Mouse (Mus musculus): Measurements from ENCODE around the gene Irf2bp2. TPM values are rescaled to one million over a fixed set of nuclear protein-coding genes. Genes with fewer than 3 reads are reported as not detected.

Irf2bp2 gene
- polyA plus RNA-seq, 1 experiment = 91.6 TPM

GRCm38 (mm10) chr8:126626415-126626814 is 32.6 kb upstream of the Irf2bp2 start:
- no peaks in the 10 kb centered on the region for H3K36me3 ChIP-seq (ENCODE audit: control insufficient read depth, insufficient read depth, low read length)
- peaks cover 5% of the 10 kb centered on the region; the same call in 1 of the 2 replicates for H3K4me1 ChIP-seq (ENCODE audit: control insufficient read depth, insufficient read depth, insufficient read length, low read length)
- no peak for TF ChIP-seq CTCF (IDR thresholded peaks at IDR 0.05; ENCODE audit: extremely low read depth, insufficient read length, insufficient replicate concordance, low read depth, low read length)
- TF ChIP-seq POLR2A (IDR thresholded peaks at IDR 0.05; ENCODE audit: low read depth, low read length) = no peak
- H3K27me3 ChIP-seq (ENCODE audit: control insufficient read depth, insufficient read depth, low read length) = no peaks in the 10 kb centered on the region
- H3K27ac ChIP-seq (ENCODE audit: insufficient read depth, low read depth, low read length) = no peak overlapping the region
- no peak overlapping the region for H3K4me3 ChIP-seq (ENCODE audit: low read depth, low read length)
- WGBS = 89% methylated on average over 11 of the region's 11 CpGs

DNA sequence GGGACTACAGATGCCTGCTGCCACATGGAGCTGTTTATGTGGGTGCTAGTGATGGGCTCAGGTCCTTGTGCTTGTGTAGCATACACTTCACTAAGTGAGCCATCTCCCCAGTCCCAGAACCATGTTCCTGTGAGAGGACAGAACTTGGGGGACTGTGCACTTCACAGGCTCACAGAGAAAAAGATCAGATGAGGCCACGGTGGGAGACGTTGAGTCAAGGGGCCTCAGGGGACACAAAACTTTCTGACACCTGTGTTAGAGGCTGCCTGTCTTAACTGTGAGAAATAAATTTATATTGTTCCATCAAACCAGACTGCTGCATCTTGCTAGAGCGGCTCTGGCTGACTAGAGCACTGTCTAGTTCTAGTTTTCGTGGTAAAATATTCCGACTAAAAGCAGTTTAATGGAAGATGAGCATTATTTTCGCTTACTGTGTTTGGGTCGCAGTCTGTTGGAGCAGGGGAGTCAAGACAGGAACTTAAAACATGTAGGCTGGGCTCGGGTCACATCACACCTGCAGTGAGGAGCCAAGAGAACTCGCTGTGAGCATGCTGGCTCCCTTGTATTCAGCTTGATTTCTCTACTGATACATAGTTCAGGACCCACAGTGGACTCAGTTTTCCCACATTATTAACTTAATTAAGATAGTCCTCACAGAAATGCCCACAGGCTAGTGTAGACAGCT is 28.5 kb upstream of the Irf2bp2 start:
- no peak overlapping the region for H3K27ac ChIP-seq (ENCODE audit: insufficient read depth, low read depth, low read length)
- H3K27me3 ChIP-seq (ENCODE audit: control insufficient read depth, insufficient read depth, low read length) = no peaks in the 10 kb centered on the region
- H3K4me1 ChIP-seq (ENCODE audit: control insufficient read depth, insufficient read depth, insufficient read length, low read length) = peaks cover 16% of the 10 kb centered on the region; the same call in 1 of the 2 replicates
- WGBS = 95% methylated on average over 9 of the region's 9 CpGs
- TF ChIP-seq CTCF (IDR thresholded peaks at IDR 0.05; ENCODE audit: extremely low read depth, insufficient read length, insufficient replicate concordance, low read depth, low read length) = no peak
- no peak for TF ChIP-seq POLR2A (IDR thresholded peaks at IDR 0.05; ENCODE audit: low read depth, low read length)
- no peak overlapping the region for H3K4me3 ChIP-seq (ENCODE audit: low read depth, low read length)
- H3K36me3 ChIP-seq (ENCODE audit: control insufficient read depth, insufficient read depth, low read length) = no peaks in the 10 kb centered on the region

DNA sequence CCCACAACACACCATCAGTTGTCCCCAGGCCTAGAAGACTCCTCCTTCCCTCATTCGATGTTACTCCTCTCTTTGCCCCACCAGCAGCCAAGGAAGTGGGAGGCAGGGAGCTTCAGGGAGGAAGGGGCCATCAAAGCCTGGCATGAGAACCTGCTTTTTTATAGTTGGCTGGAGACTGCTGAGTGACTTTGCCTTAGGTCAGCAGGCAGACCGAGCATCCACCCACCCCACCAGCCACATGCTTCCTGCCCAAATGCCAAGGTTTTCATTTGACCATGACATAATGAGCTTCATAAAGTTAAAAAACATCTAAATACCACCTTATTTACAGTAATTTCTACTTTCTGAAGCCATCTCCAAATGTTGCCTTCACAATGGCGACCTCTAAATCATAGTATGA is 26.9 kb upstream of the Irf2bp2 start:
- TF ChIP-seq CTCF (IDR thresholded peaks at IDR 0.05; ENCODE audit: extremely low read depth, insufficient read length, insufficient replicate concordance, low read depth, low read length) (no peak), POLR2A (IDR thresholded peaks at IDR 0.05; ENCODE audit: low read depth, low read length) (no peak)
- Histone ChIP-seq H3K27me3 (ENCODE audit: control insufficient read depth, insufficient read depth, low read length) (no peaks in the 10 kb centered on the region), H3K36me3 (ENCODE audit: control insufficient read depth, insufficient read depth, low read length) (no peaks in the 10 kb centered on the region), H3K4me3 (ENCODE audit: low read depth, low read length) (no peak overlapping the region), H3K4me1 (ENCODE audit: control insufficient read depth, insufficient read depth, insufficient read length, low read length) (peaks cover 19% of the 10 kb centered on the region), H3K27ac (ENCODE audit: insufficient read depth, low read depth, low read length) (no peak overlapping the region)
- 84% methylated on average over 3 of the region's 3 CpGs for WGBS

GRCm38 (mm10) chr8:126619487-126619886 is 25.7 kb upstream of the Irf2bp2 start:
- WGBS = 29% methylated on average over 6 of the region's 6 CpGs
- H3K36me3 ChIP-seq (ENCODE audit: control insufficient read depth, insufficient read depth, low read length) = no peaks in the 10 kb centered on the region
- TF ChIP-seq CTCF (IDR thresholded peaks at IDR 0.05; ENCODE audit: extremely low read depth, insufficient read length, insufficient replicate concordance, low read depth, low read length) = no peak
- TF ChIP-seq POLR2A (IDR thresholded peaks at IDR 0.05; ENCODE audit: low read depth, low read length) = no peak
- no peaks in the 10 kb centered on the region for H3K27me3 ChIP-seq (ENCODE audit: control insufficient read depth, insufficient read depth, low read length)
- no peak overlapping the region for H3K4me3 ChIP-seq (ENCODE audit: low read depth, low read length)
- peak overlapping the region; percentile 76 for H3K27ac ChIP-seq (ENCODE audit: insufficient read depth, low read depth, low read length)
- peaks cover 30% of the 10 kb centered on the region for H3K4me1 ChIP-seq (ENCODE audit: control insufficient read depth, insufficient read depth, insufficient read length, low read length)

DNA sequence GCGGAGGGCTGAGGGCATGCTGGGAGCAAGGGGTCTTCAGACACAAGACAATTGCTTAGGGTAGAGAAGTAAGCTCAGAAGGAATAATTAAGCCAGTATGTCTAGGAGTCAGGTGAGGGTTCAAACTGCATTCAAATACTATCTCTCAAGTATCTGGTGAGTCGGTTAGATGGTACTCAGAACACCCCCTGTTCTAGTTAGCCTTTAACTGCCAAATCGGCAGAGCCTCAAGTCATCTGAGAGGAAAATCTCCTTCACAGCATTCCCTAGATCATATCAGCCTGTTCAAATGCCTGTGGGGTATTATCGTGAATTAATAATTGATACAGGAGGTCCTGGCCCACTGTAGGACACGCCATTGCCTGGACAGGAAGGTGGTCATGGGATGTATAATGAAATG is 23.9 kb upstream of the Irf2bp2 start:
- peaks cover 43% of the 10 kb centered on the region for H3K4me1 ChIP-seq (ENCODE audit: control insufficient read depth, insufficient read depth, insufficient read length, low read length)
- TF ChIP-seq CTCF (IDR thresholded peaks at IDR 0.05; ENCODE audit: extremely low read depth, insufficient read length, insufficient replicate concordance, low read depth, low read length) = no peak
- TF ChIP-seq POLR2A (IDR thresholded peaks at IDR 0.05; ENCODE audit: low read depth, low read length) = no peak
- 91% methylated on average over 5 of the region's 5 CpGs for WGBS

GRCm38 (mm10) chr8:126616736-126617135 is 22.9 kb upstream of the Irf2bp2 start:
- no peak overlapping the region for H3K4me3 ChIP-seq (ENCODE audit: low read depth, low read length)
- no peaks in the 10 kb centered on the region for H3K36me3 ChIP-seq (ENCODE audit: control insufficient read depth, insufficient read depth, low read length)
- H3K27ac ChIP-seq (ENCODE audit: insufficient read depth, low read depth, low read length) = no peak overlapping the region
- TF ChIP-seq POLR2A (IDR thresholded peaks at IDR 0.05; ENCODE audit: low read depth, low read length) (no peak), CTCF (IDR thresholded peaks at IDR 0.05; ENCODE audit: extremely low read depth, insufficient read length, insufficient replicate concordance, low read depth, low read length) (no peak)
- WGBS = 65% methylated on average over 5 of the region's 5 CpGs
- no peaks in the 10 kb centered on the region for H3K27me3 ChIP-seq (ENCODE audit: control insufficient read depth, insufficient read depth, low read length)
- peaks cover 43% of the 10 kb centered on the region for H3K4me1 ChIP-seq (ENCODE audit: control insufficient read depth, insufficient read depth, insufficient read length, low read length)

More for the DNA sequence above, 23.9 kb upstream of the Irf2bp2 start:
- Histone ChIP-seq H3K27me3 (ENCODE audit: control insufficient read depth, insufficient read depth, low read length) (no peaks in the 10 kb centered on the region), H3K36me3 (ENCODE audit: control insufficient read depth, insufficient read depth, low read length) (no peaks in the 10 kb centered on the region), H3K27ac (ENCODE audit: insufficient read depth, low read depth, low read length) (no peak overlapping the region), H3K4me3 (ENCODE audit: low read depth, low read length) (no peak overlapping the region)

- peaks cover 44% of the 10 kb centered on the region for H3K4me1 ChIP-seq (ENCODE audit: control insufficient read depth, insufficient read depth, insufficient read length, low read length)
- WGBS = 37% methylated on average over 9 of the region's 9 CpGs
- no peaks in the 10 kb centered on the region for H3K36me3 ChIP-seq (ENCODE audit: control insufficient read depth, insufficient read depth, low read length)
- no peak overlapping the region for H3K4me3 ChIP-seq (ENCODE audit: low read depth, low read length)
- H3K27ac ChIP-seq (ENCODE audit: insufficient read depth, low read depth, low read length) = peak overlapping the region; percentile 57
- no peaks in the 10 kb centered on the region for H3K27me3 ChIP-seq (ENCODE audit: control insufficient read depth, insufficient read depth, low read length)
- TF ChIP-seq CTCF (IDR thresholded peaks at IDR 0.05; ENCODE audit: extremely low read depth, insufficient read length, insufficient replicate concordance, low read depth, low read length) (no peak), POLR2A (IDR thresholded peaks at IDR 0.05; ENCODE audit: low read depth, low read length) (no peak)
Observed at GRCm38 (mm10) chr8:126615765-126616164, 22.0 kb upstream of the Irf2bp2 start.
